Mouse (Mus musculus) thymus, adult 2 months (tissue): ENCODE results near the gene Trp73.

ENCODE experiments used
- CTCF ChIP-seq: fragments of 200-500 bp; IDR thresholded peaks from 2 replicates; pipeline ENCODE4 v1.5.1; 2012; ENCODE audit warnings: mild to moderate bottlenecking, control low read depth, low read length, moderate library complexity, borderline replicate concordance; ENCODE audit not compliant: control insufficient read depth, poor library complexity, insufficient read depth; ENCODE audit errors: extremely low read depth
- POLR2A ChIP-seq: fragments of 200-500 bp; IDR thresholded peaks from 2 replicates; pipeline ENCODE4 v1.6.1; 2012; ENCODE audit warnings: mild to moderate bottlenecking, low read length, control low read depth, moderate library complexity; ENCODE audit not compliant: control insufficient read depth, poor library complexity, insufficient read depth; ENCODE audit errors: extremely low read depth

DNA sequence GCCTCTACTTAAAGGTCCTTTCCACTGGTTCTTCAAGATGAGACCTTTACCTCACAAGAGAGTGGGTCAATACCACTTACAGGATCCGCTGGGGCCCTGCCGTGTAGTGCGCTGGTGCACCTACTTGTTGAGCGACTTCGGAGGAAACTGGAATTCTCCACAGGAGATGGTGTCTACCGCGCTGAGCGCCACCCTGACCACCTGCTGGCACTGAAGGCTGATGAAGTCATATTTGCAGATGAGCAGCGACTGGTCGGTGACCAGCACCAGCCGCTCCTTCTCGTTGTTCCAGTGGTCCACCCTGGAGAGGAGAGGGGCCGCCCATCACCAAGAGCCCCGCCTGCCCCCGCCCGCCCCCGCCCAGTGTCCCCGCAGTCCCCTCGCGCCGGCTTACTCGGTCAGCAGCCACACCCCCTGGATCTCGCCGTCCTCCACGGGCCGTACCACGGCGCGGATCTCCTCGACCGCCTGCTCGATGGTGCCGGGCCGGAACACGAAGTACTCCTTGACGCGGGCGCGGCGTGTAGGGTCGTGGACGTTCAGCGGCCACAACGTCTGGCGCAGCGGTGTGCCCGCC lies 20.0 kb upstream of the Trp73 start:
- TF ChIP-seq CTCF (0 out of 2 replicates have a peak, but pooled peaks have one; percentile 20), POLR2A (no peak)
